Mouse (Mus musculus) bone marrow, adult 2 months (tissue): ENCODE measurements around the gene Vsx1.

ENCODE experiments used
- CTCF ChIP-seq: fragments of 200-500 bp; IDR thresholded peaks from 2 replicates; pipeline ENCODE4 v1.5.1; 2011; ENCODE audit warnings: low read length, control low read depth; ENCODE audit not compliant: control insufficient read depth, insufficient read depth
- POLR2A ChIP-seq: fragments of 200-500 bp; IDR thresholded peaks from 2 replicates; pipeline ENCODE4 v1.6.1; 2011; ENCODE audit warnings: low read depth, mild to moderate bottlenecking, control low read depth, low read length, borderline replicate concordance; ENCODE audit not compliant: control insufficient read depth

DNA sequence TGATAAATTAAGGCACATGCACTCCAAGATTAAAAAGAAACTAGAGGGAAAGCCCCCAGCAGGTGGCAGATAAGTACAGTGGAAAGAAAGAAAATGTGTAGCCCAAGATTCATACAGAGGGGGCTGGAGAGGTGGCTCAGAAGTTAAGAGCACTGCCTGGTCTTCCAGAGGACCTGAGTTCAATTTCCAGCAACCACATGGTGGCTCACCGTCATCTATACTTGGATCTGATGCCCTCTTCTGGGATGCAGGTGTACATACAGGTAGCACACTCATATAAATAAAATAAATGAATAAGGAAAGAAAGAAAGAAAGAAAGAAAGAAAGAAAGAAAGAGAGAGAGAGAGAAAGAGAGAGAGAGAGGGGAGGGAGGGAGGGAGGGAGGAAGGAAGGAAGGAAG, 13.6 kb downstream of the Vsx1 start:
- TF ChIP-seq CTCF (no peak), POLR2A (no peak)
